Mouse (Mus musculus): ENCODE measurements at regions not wholly inside any gene's neighbourhood (a gene's known extent, or its start where the extent isn't known, plus 50 kb on each side); places are given as distances from the start of the nearest gene placed in this dataset.

DNA sequence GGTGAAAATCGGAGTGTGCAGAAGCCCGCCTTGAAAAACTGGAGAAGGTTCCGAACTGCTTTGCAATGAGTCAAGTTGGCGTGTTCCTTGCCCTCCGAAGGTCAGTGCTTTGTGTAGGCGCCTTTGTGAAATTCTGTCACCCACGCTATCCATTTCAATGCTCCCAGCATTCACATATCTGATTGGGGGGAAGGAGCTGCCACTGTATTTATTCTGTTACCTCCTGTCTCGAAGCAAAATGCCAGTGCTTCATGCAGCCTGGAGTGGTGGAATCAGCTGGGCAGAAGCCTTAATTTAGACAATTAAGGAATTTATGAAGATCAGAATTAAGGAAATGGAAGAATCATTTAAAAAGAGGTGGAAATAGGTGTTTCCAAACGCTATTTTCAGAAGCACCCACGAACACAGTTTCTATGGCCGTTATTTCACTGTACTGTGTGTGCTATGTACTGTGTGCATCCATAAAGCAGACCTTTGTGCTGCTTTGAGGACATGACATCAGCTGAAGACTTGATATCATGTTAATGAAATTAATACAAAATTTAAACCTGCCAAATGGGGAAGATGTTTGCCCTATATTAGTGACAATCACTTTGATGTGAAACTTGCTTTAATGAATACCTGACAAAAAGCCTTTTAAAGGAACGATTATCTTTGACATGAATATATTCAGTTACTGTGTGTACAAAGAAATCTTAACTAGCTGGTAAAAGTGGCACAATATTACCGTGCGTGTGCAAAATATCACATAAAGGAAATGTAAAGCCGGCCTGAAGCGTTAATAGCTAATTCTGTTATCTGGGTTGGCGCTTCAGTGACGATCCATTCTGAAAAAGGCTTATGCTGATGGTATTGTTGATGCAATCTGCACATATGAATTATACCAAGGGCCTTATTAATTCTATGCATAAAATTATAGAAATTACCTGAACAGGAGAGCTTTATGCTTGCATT is 72.9 kb upstream of the Gls start:
- DNase-seq (ENCODE audit: low spot score): no peak

DNA sequence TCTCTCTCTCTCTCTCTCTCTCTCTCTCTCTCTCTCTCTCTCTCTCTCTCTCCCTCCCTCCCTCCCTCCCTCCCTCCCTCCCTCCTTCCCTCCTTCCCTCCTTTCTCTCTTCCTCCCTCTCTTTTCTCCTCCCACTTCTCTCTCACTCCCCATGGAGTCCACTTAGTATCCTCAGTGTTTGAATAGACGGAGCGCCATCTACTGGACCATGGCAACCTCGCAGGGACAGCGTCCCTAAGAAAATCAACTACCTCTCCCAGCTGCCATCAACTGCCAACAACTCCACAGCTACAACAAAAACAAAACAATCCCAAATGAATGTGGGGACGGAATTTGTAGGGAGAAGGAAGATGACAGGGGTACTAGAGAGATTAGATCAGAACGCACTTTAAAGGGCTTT is 69.5 kb upstream of the Gls start:
- peak; percentile 23 for DNase-seq (ENCODE audit: low spot score)

- DNase-seq (ENCODE audit: low spot score): no peak
Observed at GRCm38 (mm10) chr1:52301266-52301665, 68.2 kb upstream of the Gls start.

- no peak for DNase-seq (ENCODE audit: low spot score)
Observed at GRCm38 (mm10) chr1:52299559-52299958, 66.5 kb upstream of the Gls start.

- DNase-seq (ENCODE audit: low spot score): no peak
Observed at GRCm38 (mm10) chr1:52298336-52298735, 65.3 kb upstream of the Gls start.

DNA sequence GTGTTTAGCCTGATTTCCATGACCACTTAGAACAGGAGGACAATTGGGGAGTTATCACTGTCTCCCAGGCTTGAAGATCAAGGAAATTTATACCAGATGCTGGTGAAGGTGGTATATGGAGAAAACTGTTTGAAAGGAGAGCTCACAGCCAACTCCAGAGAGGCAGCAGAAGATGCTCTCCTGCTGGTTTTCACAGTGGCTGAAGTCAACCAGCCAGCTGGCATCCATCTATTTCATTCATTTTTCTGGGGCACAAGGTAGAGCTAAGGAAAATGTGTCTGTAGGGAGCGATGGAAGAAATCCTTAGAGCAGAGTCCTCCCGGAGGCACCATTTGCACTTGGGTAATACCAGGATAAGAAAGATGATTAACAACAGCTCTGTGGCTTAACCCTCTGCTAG is 63.1 kb upstream of the Gls start:
- DNase-seq (ENCODE audit: low spot score): no peak

- DNase-seq (ENCODE audit: low spot score): no peak
Observed at GRCm38 (mm10) chr1:52294521-52294920, 61.5 kb upstream of the Gls start.

DNA sequence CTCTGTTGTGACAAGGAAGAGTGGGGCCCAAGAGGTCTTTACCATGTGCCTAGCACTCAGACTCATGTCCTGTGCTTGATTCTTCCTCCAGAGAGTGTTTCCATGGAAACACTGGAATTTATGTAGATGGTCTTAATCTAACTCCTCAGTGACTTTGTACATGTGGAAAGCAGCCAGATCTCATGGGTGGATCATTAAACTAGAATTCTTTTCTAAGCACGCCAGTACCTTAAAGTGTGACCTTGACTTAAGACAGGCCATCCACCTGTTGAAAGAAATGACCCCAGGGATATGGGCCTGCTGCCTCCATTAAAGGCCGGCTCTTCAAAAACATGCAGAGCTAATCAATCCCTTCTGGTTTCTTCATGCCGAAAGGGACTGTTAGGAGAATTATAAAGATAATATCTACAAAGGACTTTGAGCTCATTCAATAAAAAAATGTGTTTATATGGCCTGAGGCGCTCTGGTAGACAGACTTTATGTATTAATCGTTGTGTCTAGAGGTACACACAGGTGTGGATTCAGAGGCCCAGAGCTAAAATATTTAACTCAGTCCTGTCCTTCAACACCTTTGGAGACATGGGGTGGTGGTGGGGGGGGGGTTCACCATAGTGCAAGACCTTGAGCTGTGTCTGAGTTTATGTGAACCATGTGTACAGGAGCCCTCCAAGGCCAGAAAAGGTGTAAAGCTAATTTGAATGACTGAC is 60.5 kb upstream of the Gls start:
- no peak for DNase-seq (ENCODE audit: low spot score)

Data from urinary bladder, postnatal 10 days (tissue).